Mouse (Mus musculus): ENCODE data around the gene Fam155a. TPM values are rescaled to one million over a fixed set of nuclear protein-coding genes. Genes with fewer than 3 reads are reported as not detected.
A peak's percentile ranks its signal among the peaks of the same experiment; 100 is the strongest.

Fam155a gene
- polyA plus RNA-seq, 1 experiment from 2014 or later, result 0.89 TPM

GRCm38 (mm10) chr8:9546919-9547557, 223.9 kb downstream of the Fam155a start:
- no peak for ATAC-seq (ENCODE audit: low FRiP score, low read depth)
- no peaks in the 10 kb centered on the region for H3K27me3 ChIP-seq
- H3K9ac ChIP-seq, result no peak overlapping the region
- H3K36me3 ChIP-seq, result no peaks in the 10 kb centered on the region
- no peak overlapping the region for H3K27ac ChIP-seq
- H3K9me3 ChIP-seq, result no peaks in the 10 kb centered on the region
- peaks cover 10% of the 10 kb centered on the region; the same call in 1 of the 2 replicates for H3K4me1 ChIP-seq
- 75% methylated on average over 6 of the region's 6 CpGs for WGBS
- H3K4me2 ChIP-seq (replicated peaks), result no peak overlapping the region
- no peak overlapping the region for H3K4me3 ChIP-seq

GRCm38 (mm10) chr8:9546429-9546828, 224.5 kb downstream of the Fam155a start:
- H3K36me3 ChIP-seq, result no peaks in the 10 kb centered on the region
- no peak overlapping the region for H3K27ac ChIP-seq
- no peak overlapping the region for H3K9ac ChIP-seq
- H3K4me2 ChIP-seq (replicated peaks), result no peak overlapping the region
- no peak for ATAC-seq (ENCODE audit: low FRiP score, low read depth)
- peaks cover 10% of the 10 kb centered on the region; the same call in 1 of the 2 replicates for H3K4me1 ChIP-seq
- H3K27me3 ChIP-seq, result no peaks in the 10 kb centered on the region
- no peaks in the 10 kb centered on the region for H3K9me3 ChIP-seq
- WGBS, result 74% methylated on average over 6 of the region's 6 CpGs
- H3K4me3 ChIP-seq, result no peak overlapping the region

- Histone ChIP-seq H3K27me3 (no peaks in the 10 kb centered on the region), H3K4me3 (no peak overlapping the region), H3K9ac (no peak overlapping the region), H3K4me2 (replicated peaks) (no peak overlapping the region), H3K36me3 (no peaks in the 10 kb centered on the region), H3K9me3 (no peaks in the 10 kb centered on the region), H3K4me1 (peaks cover 10% of the 10 kb centered on the region; the same call in 1 of the 2 replicates), H3K27ac (no peak overlapping the region)
- 45% methylated on average over 2 of the region's 2 CpGs for WGBS
- no peak for ATAC-seq (ENCODE audit: low FRiP score, low read depth)
Observed at GRCm38 (mm10) chr8:9545665-9546064, 225.3 kb downstream of the Fam155a start.

- no peaks in the 10 kb centered on the region for H3K27me3 ChIP-seq
- H3K9ac ChIP-seq, result no peak overlapping the region
- H3K27ac ChIP-seq, result no peak overlapping the region
- no peaks in the 10 kb centered on the region for H3K4me1 ChIP-seq
- no peak overlapping the region for H3K4me2 ChIP-seq (replicated peaks)
- no peak overlapping the region for H3K4me3 ChIP-seq
- H3K9me3 ChIP-seq, result no peaks in the 10 kb centered on the region
- ATAC-seq (ENCODE audit: low FRiP score, low read depth), result peak; percentile 84
- H3K36me3 ChIP-seq, result no peaks in the 10 kb centered on the region
- 48% methylated on average over 5 of the region's 5 CpGs for WGBS
Observed at GRCm38 (mm10) chr8:9535730-9536372, 235.1 kb downstream of the Fam155a start.

- ATAC-seq (ENCODE audit: low FRiP score, low read depth), result no peak
- Histone ChIP-seq H3K4me1 (no peaks in the 10 kb centered on the region), H3K9me3 (no peaks in the 10 kb centered on the region), H3K27ac (no peak overlapping the region), H3K36me3 (no peaks in the 10 kb centered on the region), H3K4me2 (replicated peaks) (no peak overlapping the region), H3K4me3 (no peak overlapping the region), H3K27me3 (no peaks in the 10 kb centered on the region), H3K9ac (no peak overlapping the region)
- 79% methylated on average over 3 of the region's 3 CpGs for WGBS
Observed at GRCm38 (mm10) chr8:9526515-9526914, 244.4 kb downstream of the Fam155a start.

GRCm38 (mm10) chr8:9521577-9521976, 249.4 kb downstream of the Fam155a start:
- no peak overlapping the region for H3K4me3 ChIP-seq
- no peak overlapping the region for H3K4me2 ChIP-seq (replicated peaks)
- no peaks in the 10 kb centered on the region for H3K9me3 ChIP-seq
- H3K9ac ChIP-seq, result no peak overlapping the region
- H3K4me1 ChIP-seq, result no peaks in the 10 kb centered on the region
- no peak overlapping the region for H3K27ac ChIP-seq
- no peaks in the 10 kb centered on the region for H3K36me3 ChIP-seq
- WGBS, result 60% methylated on average over 2 of the region's 2 CpGs
- no peak for ATAC-seq (ENCODE audit: low FRiP score, low read depth)
- no peaks in the 10 kb centered on the region for H3K27me3 ChIP-seq

GRCm38 (mm10) chr8:9500751-9501150, 270.2 kb downstream of the Fam155a start:
- no peak overlapping the region for H3K9ac ChIP-seq
- WGBS, result 51% methylated on average over 6 of the region's 6 CpGs
- H3K27ac ChIP-seq, result no peak overlapping the region
- no peaks in the 10 kb centered on the region for H3K36me3 ChIP-seq
- no peak overlapping the region for H3K4me2 ChIP-seq (replicated peaks)
- no peaks in the 10 kb centered on the region for H3K4me1 ChIP-seq
- no peak overlapping the region for H3K4me3 ChIP-seq
- H3K27me3 ChIP-seq, result no peaks in the 10 kb centered on the region
- no peaks in the 10 kb centered on the region for H3K9me3 ChIP-seq
- ATAC-seq (ENCODE audit: low FRiP score, low read depth), result no peak

- 13% methylated on average over 1 of the region's 1 CpGs for WGBS
- H3K27ac ChIP-seq, result no peak overlapping the region
- no peaks in the 10 kb centered on the region for H3K9me3 ChIP-seq
- no peaks in the 10 kb centered on the region for H3K4me1 ChIP-seq
- no peak overlapping the region for H3K4me3 ChIP-seq
- H3K36me3 ChIP-seq, result no peaks in the 10 kb centered on the region
- ATAC-seq (ENCODE audit: low FRiP score, low read depth), result no peak
- no peak overlapping the region for H3K9ac ChIP-seq
- H3K4me2 ChIP-seq (replicated peaks), result no peak overlapping the region
- H3K27me3 ChIP-seq, result 0 out of 2 replicates have a peak, but pooled peaks cover 3% of the 10 kb centered on the region
Observed at GRCm38 (mm10) chr8:9494225-9494598, 276.7 kb downstream of the Fam155a start.

- Histone ChIP-seq H3K27me3 (0 out of 2 replicates have a peak, but pooled peaks cover 3% of the 10 kb centered on the region), H3K9ac (no peak overlapping the region), H3K9me3 (no peaks in the 10 kb centered on the region), H3K4me3 (no peak overlapping the region), H3K27ac (no peak overlapping the region), H3K36me3 (no peaks in the 10 kb centered on the region), H3K4me1 (no peaks in the 10 kb centered on the region), H3K4me2 (replicated peaks) (no peak overlapping the region)
- whole genome bisulfite sequencing, result 52% methylated on average over 8 of the region's 8 CpGs
- no peak for ATAC-seq (ENCODE audit: low FRiP score, low read depth)
Observed at GRCm38 (mm10) chr8:9493557-9494224, 277.3 kb downstream of the Fam155a start.

- no peaks in the 10 kb centered on the region for H3K36me3 ChIP-seq
- no peak overlapping the region for H3K4me2 ChIP-seq (replicated peaks)
- peaks cover 2% of the 10 kb centered on the region; the same call in 1 of the 2 replicates for H3K27me3 ChIP-seq
- ATAC-seq (ENCODE audit: low FRiP score, low read depth), result no peak
- no peak overlapping the region for H3K27ac ChIP-seq
- H3K9me3 ChIP-seq, result no peaks in the 10 kb centered on the region
- no peak overlapping the region for H3K4me3 ChIP-seq
- 81% methylated on average over 5 of the region's 5 CpGs for WGBS
- no peak overlapping the region for H3K9ac ChIP-seq
- no peaks in the 10 kb centered on the region for H3K4me1 ChIP-seq
Observed at GRCm38 (mm10) chr8:9482565-9482964, 288.4 kb downstream of the Fam155a start.

GRCm38 (mm10) chr8:9471290-9471689, 299.7 kb downstream of the Fam155a start:
- Histone ChIP-seq H3K9me3 (no peaks in the 10 kb centered on the region), H3K9ac (no peak overlapping the region), H3K4me2 (replicated peaks) (no peak overlapping the region), H3K4me1 (no peaks in the 10 kb centered on the region), H3K4me3 (no peak overlapping the region), H3K27ac (no peak overlapping the region), H3K27me3 (no peaks in the 10 kb centered on the region), H3K36me3 (no peaks in the 10 kb centered on the region)
- ATAC-seq (ENCODE audit: low FRiP score, low read depth), result no peak
- WGBS, result 69% methylated on average over 5 of the region's 5 CpGs

GRCm38 (mm10) chr8:9470114-9470513, 300.8 kb downstream of the Fam155a start:
- no peak for ATAC-seq (ENCODE audit: low FRiP score, low read depth)

More at GRCm38 (mm10) chr8:9470114-9470513, 300.8 kb downstream of the Fam155a start:
- H3K4me3 ChIP-seq, result no peak overlapping the region
- H3K27me3 ChIP-seq, result no peaks in the 10 kb centered on the region
- H3K9me3 ChIP-seq, result no peaks in the 10 kb centered on the region
- 77% methylated on average over 3 of the region's 3 CpGs for WGBS
- H3K4me1 ChIP-seq, result no peaks in the 10 kb centered on the region
- H3K36me3 ChIP-seq, result no peaks in the 10 kb centered on the region
- no peak overlapping the region for H3K4me2 ChIP-seq (replicated peaks)
- no peak overlapping the region for H3K27ac ChIP-seq
- H3K9ac ChIP-seq, result no peak overlapping the region

Data from limb, embryonic 13.5 days (tissue).